Mouse (Mus musculus): ENCODE data around the gene Cfap299. TPM values are rescaled to one million over a fixed set of nuclear protein-coding genes. Genes with fewer than 3 reads are reported as not detected.

Gene Cfap299
- not detected in 2 replicates for polyA plus RNA-seq (2012; rRNA removed)

GRCm38 (mm10) chr5:98328848-98329624, at the start of gene Cfap299:
TSS of gene Cfap299 (plus strand) at chr5:98329304.

DNA sequence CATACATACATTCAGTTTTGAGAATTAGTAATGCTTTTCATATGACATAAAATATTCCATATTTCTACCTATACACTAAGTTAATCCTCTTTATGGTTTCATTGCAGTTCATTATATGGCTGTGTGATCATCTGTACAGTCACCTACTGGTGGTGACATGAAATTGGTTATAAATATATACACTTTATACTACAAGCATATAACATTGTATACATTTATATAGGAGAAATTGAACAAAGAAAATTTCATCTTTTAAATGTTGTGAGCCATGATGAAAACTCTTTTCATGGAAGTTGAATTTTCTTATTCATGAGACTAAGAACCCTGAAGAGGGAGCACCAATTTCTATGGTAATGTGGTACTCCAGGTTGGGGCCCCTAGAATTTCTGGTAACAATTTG, 223.3 kb downstream of the Cfap299 start, which contains the start of gene Gm11111:
Gene Gm11111, plus strand, starts transcription at position 301 of the 400 bp plus-strand sequence.

Other genes starting within 250 kb of the Cfap299 start
- gene Prdm8, start 162.1 kb upstream of the Cfap299 start, polyA plus RNA-seq (2012; rRNA removed) = 0.21 and 0.27 TPM in 2 replicates
- 0.38 TPM in 1 of 2 replicates, not detected in the other for gene Fgf5, start 75.1 kb upstream of the Cfap299 start, polyA plus RNA-seq (2012; rRNA removed)
- not detected in 2 replicates for gene Gm11111, start 223.4 kb downstream of the Cfap299 start, polyA plus RNA-seq (2012; rRNA removed)

All from colon, adult 2 months (tissue).